Mouse (Mus musculus): ENCODE measurements around the gene Xbp1. TPM values are rescaled to one million over a fixed set of nuclear protein-coding genes. Genes with fewer than 3 reads are reported as not detected.

Gene Xbp1
- 191 TPM for polyA plus RNA-seq (2014; fragmentation: Illumina TruSeq; extraction: RNeasy Lipid Tissue Mini Kit (QIAGEN cat#74804); ENCODE audit: low read depth, low replicate concordance)

DNA sequence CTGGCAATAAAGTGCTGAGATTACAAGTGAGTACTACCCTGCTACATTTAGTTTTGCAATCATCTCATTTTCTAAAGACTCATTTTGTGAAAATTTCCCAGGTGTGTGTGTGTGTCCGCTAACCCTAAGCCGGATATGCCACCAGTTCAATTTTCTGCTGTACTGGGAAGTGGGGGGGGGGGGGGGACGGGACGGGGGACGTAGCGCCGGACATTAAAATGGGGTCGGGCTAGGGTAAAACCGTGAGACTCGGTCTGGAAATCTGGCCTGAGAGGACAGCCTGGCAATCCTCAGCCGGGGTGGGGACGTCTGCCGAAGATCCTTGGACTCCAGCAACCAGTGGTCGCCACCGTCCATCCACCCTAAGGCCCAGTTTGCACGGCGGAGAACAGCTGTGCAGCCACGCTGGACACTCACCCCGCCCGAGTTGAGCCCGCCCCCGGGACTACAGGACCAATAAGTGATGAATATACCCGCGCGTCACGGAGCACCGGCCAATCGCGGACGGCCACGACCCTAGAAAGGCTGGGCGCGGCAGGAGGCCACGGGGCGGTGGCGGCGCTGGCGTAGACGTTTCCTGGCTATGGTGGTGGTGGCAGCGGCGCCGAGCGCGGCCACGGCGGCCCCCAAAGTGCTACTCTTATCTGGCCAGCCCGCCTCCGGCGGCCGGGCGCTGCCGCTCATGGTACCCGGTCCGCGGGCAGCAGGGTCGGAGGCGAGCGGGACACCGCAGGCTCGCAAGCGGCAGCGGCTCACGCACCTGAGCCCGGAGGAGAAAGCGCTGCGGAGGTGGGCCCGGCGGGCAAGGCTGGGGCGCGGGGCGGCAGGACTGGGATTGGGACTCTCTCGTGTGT is at the start of gene Xbp1:
Gene Xbp1 (plus strand): TSS at position 248 of the 854 bp plus-strand sequence.

GRCm38 (mm10) chr11:5541799-5542481 is 21.5 kb downstream of the Xbp1 start, which contains the start of gene Ccdc117:
Ccdc117 (minus strand) TSS chr11:5542187.

DNA sequence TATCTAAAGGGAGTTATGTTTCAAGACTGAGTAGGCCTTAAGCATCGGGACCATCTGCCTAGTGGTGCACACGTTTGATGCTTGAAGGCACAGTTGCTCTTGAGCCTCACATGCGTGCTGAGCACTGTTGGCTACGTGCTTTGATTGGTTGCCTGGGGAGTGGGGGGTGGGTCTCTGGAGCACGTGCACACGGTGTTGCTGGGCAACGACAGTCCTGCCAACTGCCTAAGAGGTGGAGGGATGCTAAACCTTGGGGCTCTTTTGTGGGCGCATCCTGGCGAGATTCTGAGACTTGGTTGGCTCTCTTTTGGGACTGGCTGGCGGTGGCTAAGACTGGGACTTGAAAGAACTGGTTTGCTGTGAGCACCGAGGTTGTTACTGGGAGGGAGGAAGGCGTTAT is 49.0 kb downstream of the Xbp1 start, which contains the start of gene Ankrd36:
Gene Ankrd36 (plus strand): TSS at position 211 of the 400 bp plus-strand sequence.

Other genes with a start within 250 kb of the Xbp1 start
- gene Znrf3, start 75.8 kb upstream of the Xbp1 start, polyA plus RNA-seq (2014; fragmentation: Illumina TruSeq; extraction: RNeasy Lipid Tissue Mini Kit (QIAGEN cat#74804); ENCODE audit: low read depth, low replicate concordance) = 8.9 TPM
- gene Ccdc117, start 21.5 kb downstream of the Xbp1 start, polyA plus RNA-seq (2014; fragmentation: Illumina TruSeq; extraction: RNeasy Lipid Tissue Mini Kit (QIAGEN cat#74804); ENCODE audit: low read depth, low replicate concordance) = 16.7 TPM
- gene Ankrd36, start 49.0 kb downstream of the Xbp1 start, polyA plus RNA-seq (2014; fragmentation: Illumina TruSeq; extraction: RNeasy Lipid Tissue Mini Kit (QIAGEN cat#74804); ENCODE audit: low read depth, low replicate concordance) = 5.1 TPM
- 55.5 TPM for gene Mrps24, start 195.0 kb downstream of the Xbp1 start, polyA plus RNA-seq (2014; fragmentation: Illumina TruSeq; extraction: RNeasy Lipid Tissue Mini Kit (QIAGEN cat#74804); ENCODE audit: low read depth, low replicate concordance)
- 17.5 TPM for gene Urgcp, start 241.7 kb downstream of the Xbp1 start, polyA plus RNA-seq (2014; fragmentation: Illumina TruSeq; extraction: RNeasy Lipid Tissue Mini Kit (QIAGEN cat#74804); ENCODE audit: low read depth, low replicate concordance)